Mouse (Mus musculus): ENCODE measurements at regions not wholly inside any gene's neighbourhood (a gene's known extent, or its start where the extent isn't known, plus 50 kb on each side); places are given as distances from the start of the nearest gene placed in this dataset.

DNA sequence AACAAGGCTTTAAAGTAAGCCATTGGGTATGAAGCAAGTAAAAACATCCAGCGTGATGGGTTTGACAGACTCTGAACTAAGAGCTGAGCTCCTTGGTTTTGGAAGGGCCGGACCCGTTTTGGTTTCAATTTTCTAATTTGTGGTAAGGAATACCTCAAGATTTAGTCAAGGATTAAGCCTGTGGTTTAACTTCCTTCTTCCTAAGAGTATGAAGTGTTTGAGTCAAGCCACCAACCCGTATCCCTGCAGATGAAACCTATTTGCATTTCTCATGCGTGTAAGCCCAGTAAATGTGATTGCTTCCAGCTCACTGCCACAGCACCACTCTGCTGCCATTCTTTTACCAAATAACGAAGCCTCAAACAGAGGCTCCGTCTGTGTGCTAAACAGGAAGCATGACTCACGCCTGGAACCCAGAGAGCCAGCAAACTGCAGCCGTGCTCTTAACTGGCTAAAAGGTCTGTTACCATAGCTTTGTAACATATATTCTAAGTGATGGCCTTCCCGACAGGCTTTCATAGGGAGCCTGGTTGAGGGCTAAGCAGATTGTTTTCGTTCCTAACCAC, 149.7 kb downstream of the Etv1 start:
- peak; percentile 38 for DNase-seq

GRCm38 (mm10) chr12:38929644-38930043, 150.5 kb downstream of the Etv1 start:
- DNase-seq, result no peak

- DNase-seq, result no peak
These were observed 152.6 kb downstream of the Etv1 start for GRCm38 (mm10) chr12:38931769-38932168.

DNA sequence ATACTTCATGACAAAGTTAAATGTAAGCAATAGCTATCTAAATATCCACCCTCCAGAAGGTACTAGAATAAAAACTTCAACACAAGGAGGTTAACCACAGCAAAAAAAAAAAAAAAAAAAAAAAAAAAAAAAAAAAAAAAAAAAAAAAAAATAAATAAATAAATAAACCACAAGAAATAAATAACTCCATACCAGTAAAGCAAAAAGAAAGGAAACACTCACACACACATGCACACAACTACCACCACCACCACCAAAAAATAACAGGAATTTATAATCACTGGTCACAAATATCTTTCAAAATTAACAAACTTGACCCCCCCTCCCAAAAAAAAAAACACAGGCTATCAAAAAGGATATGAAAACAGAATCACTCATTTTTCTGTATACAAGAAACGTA, 180.4 kb downstream of the Etv1 start:
- DNase-seq, result no peak

DNA sequence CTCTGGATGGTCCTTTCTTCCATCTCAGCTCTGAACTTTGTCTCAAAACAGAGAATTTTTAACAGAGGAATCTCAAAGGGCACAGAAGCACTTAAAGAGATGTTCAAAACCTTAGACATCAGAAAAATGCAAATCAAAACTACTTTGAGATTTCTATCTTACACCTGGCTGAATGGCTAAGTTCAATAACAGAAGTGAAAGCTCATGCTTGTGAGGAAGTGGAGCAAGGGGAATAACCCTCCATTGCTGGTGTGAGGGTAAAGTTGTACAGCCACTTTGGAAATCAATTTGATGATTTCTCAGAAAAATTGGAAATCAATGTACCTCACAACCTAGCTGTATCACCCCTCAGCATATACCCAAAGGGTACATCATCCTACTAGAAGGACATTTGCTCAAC, 183.1 kb downstream of the Etv1 start:
- DNase-seq, result no peak

DNA sequence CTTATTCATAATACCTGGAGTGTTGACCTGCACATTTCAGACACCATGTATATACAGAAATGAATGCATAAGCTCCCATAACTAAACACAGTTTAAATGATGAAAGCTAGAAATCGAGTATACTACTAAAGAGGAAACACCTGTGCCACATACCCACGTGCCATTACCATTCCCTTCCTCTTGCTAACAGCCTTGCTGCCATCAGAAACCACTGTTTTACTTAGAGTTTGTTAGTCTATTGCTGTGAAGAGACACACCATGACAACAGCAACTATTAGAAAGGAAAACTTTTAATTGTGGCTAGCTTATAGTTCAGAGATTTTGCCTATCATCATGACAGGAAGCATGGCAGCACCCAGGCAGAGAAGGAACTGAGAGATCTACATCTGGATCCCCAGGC, 191.2 kb downstream of the Etv1 start:
- DNase-seq, result no peak

- DNase-seq, result no peak
These were observed 193.0 kb downstream of the Etv1 start for GRCm38 (mm10) chr12:38972205-38972604.

DNA sequence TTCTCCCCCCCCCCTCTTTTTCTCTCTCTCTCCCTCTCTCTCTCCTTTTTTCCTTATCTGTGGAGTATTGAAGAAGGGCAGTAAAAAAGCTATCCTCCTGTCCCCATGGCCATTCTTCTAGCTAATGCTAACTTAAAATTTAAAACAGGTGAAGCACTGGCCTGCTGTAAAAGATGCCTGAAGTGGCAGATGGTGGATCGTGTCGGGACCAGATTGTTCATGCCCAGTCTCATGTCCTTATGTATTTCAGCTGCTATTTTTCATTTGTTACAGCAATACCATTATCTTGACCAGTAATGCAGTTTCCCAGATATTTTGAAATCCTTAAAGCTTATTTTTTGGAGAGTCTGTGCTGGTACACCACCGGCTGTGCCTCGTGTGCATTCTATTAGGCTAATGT, 196.3 kb downstream of the Etv1 start:
- DNase-seq, result peak; percentile 82

- DNase-seq, result peak; percentile 51
These were observed 203.2 kb downstream of the Etv1 start for GRCm38 (mm10) chr12:38982423-38982822.

- DNase-seq, result no peak
These were observed 206.7 kb downstream of the Etv1 start for GRCm38 (mm10) chr12:38985909-38986308.

DNA sequence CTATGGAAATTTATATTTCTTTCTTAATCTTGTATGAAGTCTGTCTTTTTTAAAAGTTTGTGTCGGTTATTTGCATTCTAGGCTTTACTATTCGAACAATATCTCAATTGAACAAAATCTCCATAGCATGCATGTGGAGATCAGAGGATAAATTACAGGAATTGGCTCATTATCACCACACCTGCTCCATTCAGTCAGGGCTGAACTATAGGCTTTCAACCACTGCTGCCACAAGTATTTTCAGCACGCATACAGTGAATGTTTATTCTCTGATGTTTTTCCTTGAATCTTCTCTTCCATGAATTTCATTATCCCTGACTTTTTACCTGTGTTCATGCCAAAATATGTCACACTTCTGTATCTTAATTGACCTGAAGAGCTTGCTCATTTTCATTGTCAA, 207.2 kb downstream of the Etv1 start:
- DNase-seq, result no peak

GRCm38 (mm10) chr12:38987277-38987676, 208.1 kb downstream of the Etv1 start:
- DNase-seq, result no peak

DNA sequence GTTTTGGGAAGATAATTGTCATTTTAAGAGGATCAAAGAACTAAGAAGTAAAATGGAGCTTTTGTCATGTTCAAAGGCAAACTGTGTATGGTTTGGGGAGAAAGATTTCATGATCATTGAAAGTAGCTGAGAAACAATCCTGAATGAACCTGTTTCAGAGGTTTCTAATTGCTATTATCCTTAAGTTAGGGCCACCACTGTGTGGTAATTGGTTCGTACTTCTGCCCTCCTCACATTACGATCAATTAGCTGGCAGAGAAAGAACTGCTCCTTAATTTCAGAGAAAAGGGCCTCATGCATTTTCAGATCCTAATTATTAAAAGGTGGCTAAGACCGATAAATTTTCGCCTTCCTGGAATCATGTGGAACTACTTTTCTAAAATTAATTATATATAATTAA, 208.6 kb downstream of the Etv1 start:
- DNase-seq, result no peak

- no peak for DNase-seq
These were observed 248.0 kb downstream of the Etv1 start for GRCm38 (mm10) chr12:39027179-39027578.

DNA sequence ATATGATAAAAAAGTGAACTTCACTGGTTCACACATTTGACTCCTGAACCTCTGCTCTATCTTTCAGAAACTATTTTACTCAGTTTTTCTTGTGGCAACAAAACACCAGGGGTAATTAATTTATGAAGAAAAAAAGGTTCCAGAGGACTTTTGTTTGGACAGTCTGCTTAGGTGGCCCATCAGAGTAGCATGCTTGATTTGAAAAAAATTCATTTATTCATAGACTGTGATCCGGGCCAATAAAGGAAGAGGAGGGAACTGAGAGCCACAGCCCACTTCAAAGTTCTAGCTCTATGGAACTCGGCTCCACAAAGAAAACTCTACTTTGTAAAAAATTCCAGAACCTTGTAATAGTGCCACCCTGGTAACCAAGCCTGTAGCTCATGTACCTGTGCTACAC, 248.8 kb downstream of the Etv1 start:
- DNase-seq, result no peak

- DNase-seq, result no peak
These were observed 254.8 kb downstream of the Etv1 start for GRCm38 (mm10) chr12:39033982-39034381.

- peak; percentile 80 for DNase-seq
These were observed 257.4 kb downstream of the Etv1 start for GRCm38 (mm10) chr12:39036466-39037037.

GRCm38 (mm10) chr12:39038077-39038476, 258.9 kb downstream of the Etv1 start:
- peak; percentile 99 for DNase-seq

DNA sequence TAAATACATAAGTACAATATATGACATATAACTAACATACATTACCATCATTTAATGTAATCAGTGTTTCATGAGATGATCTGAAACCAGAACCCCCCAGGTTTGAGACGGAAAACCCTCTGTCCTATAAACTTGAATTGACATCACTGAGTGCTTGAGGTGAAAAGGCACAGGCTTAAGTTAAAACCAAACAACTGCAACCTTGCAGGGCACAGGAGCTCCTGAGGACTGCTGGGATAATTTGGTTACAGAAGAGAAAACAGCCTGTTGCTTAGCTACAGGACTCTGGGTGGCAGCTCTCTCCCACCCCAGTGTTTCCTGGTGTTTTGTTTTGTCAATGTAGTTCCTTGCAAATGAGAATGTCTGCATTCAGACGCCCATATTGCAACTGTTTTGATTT, 259.5 kb downstream of the Etv1 start:
- peak; percentile 50 for DNase-seq

- DNase-seq, result peak; percentile 67
These were observed 267.9 kb downstream of the Etv1 start for GRCm38 (mm10) chr12:39047126-39047525.

- DNase-seq, result peak; percentile 99
These were observed 269.3 kb downstream of the Etv1 start for GRCm38 (mm10) chr12:39048441-39048840.

GRCm38 (mm10) chr12:39048958-39049357, 269.8 kb downstream of the Etv1 start:
- DNase-seq, result peak; percentile 81

- no peak for DNase-seq
These were observed 291.3 kb downstream of the Etv1 start for GRCm38 (mm10) chr12:39070331-39071045.

DNA sequence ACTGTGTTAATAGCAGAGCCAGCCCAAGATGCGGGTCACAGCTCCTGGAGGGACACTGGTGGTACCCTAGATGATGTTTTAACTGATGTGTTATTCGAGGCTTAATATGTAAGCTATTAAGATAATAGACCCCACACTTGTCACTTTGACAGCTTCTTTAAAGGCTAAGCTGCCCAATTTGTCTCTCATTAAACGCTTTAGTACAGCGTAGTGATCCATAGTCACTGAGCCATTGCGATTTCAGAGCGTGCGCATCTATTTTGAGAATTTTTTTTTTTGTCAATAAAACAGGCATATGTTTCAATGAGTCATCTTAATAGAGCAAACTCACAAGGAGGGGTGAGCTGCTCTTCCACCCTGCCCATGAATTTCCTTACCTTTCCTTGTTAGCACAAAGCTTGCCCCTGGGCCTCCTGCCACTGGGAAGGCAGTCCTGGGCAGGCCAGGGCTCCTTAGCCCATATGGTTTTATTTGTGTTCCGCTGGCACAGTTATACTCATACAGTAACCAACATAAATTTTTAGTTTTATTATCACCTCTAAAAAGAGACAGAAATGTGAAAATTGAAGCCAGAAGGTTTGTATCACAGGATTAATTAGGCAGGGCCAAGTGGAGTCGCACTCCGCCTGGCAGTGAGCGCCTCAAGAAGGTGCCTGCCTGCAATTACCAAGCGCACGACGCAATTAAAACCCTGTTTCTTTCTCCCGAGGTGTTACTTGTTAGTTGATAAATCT, 294.3 kb downstream of the Etv1 start:
- DNase-seq, result peak; percentile 92

Measured in cerebellum, adult 9-10 months (tissue).